Mouse (Mus musculus) small intestine, adult 2 months (tissue): ENCODE results near the gene Gzmm.

Experiments
- CTCF ChIP-seq: fragments of 200-500 bp; IDR thresholded peaks from 2 replicates; pipeline ENCODE4 v1.5.1; 2012; ENCODE audit warnings: low read depth, mild to moderate bottlenecking, control low read depth, inconsistent platforms, low read length, moderate library complexity, mixed read lengths; ENCODE audit not compliant: insufficient replicate concordance, insufficient read length; ENCODE audit errors: extremely low read depth
- POLR2A ChIP-seq: fragments of 200-500 bp; IDR thresholded peaks from 2 replicates; pipeline ENCODE4 v1.6.1; 2012; ENCODE audit warnings: low read depth, mild to moderate bottlenecking, control low read depth, inconsistent platforms, low read length, moderate library complexity

GRCm38 (mm10) chr10:79649070-79649751 is 39.6 kb upstream of the Gzmm start:
- TF ChIP-seq POLR2A (no peak), CTCF (peak; percentile 89; the same call in 1 of the 2 replicates)
